Mouse (Mus musculus) cerebellum, adult 9-11 months (tissue): ENCODE results near the gene Hip1r.

ENCODE experiments used
- DNase-seq: peaks from one replicate; pipeline ENCODE4 v3.0.0; 2022

Gene Hip1r

DNA sequence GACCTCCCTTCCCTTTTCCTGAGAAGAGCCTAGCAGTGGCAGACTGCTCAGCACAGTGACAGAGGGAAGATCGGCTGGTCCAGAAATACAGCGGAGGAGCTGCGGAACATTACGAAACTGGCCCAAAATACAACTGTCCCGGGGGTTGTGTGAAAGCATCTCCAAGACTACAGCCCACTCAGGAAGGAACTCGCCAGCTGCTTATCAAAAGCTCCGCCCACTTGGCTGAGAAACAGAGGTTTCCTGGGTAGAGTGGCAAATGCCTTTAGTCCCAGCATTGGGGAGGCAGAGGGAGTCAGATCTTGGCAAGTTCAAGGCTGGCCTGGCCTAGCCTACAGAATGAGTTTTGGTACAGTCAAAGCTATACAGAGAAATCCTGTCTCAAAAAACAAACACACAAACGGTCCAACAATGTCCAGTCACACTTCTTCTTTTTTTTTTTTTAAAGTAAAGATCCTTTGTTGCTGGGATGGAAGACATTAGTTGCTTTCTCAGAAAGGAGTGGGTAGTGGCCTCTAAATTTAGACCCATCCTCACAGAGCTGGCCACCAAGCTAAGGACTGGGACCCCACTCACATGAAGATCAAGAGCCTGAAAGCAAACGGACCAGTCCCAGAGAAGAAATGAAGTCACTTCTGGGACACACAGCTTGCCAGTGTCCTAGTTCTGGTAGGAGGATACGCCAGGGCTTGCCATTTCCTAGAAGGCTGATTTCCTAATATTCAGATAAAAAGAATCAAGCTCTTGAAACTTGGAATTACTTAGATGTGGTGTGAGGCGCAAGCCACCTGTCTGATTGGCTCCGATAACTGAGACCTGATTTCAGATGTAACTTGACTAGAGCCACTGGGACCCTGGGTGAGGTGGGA is 46.2 kb downstream of the Hip1r start:
- DNase-seq: peak; percentile 71

DNA sequence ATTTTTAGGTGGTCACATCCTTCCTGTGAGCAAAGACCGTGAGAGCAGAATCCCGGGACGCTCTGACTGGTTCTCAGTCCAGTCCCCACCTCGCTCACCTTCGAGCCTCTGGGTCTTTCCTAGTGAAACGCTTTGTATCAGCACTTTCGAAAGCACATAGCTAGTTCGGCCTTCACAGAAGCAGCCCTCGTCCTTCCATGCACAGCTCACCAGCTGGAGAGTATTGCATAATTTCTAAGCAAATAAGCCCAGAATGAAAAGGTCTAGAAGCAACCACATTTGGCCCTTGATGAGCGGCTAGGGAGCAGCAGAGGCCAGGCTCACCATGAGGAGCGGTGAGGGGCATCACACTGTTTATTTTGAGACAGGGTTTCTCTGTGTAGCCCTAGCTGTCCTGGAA is 47.7 kb downstream of the Hip1r start:
- no peak for DNase-seq

DNA sequence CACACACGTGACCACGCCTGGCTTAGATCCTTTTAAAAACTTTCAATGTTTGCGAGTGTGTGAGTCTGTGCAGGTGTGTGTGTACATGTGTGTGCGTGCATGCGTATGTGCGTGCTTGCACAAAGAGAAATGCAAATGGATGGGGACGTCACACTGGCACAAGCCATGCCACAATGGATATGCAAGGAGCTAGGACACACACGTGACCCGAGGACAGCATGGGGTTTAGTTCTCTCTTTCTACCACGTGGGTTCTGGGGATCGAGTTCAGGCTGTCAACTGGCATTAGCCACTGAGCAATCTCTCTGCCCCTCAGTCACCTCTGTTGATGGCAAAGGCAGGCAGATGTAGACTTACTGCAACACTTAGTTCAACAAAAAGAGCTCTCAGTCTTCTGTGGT is 48.3 kb downstream of the Hip1r start:
- no peak for DNase-seq

DNA sequence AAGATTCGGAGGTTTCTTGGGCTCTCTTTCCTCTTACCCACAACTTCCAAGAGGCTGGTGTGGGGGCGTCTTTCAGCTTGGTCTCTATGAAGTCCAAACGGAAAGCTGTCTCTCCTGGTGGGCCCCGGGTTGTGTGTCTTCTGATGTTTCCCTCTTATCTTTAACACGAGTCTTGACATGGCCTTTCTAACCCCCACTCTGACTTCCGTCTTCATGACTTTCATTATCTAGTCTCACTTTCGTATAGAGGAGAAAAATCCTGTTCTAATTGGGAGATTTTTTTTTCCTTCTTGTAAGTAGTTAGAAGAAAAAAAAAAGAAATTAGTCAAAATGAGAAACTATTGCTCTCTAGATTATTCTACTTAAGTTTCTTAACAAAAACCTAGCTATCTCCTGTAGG is 48.9 kb downstream of the Hip1r start:
- no peak for DNase-seq

DNA sequence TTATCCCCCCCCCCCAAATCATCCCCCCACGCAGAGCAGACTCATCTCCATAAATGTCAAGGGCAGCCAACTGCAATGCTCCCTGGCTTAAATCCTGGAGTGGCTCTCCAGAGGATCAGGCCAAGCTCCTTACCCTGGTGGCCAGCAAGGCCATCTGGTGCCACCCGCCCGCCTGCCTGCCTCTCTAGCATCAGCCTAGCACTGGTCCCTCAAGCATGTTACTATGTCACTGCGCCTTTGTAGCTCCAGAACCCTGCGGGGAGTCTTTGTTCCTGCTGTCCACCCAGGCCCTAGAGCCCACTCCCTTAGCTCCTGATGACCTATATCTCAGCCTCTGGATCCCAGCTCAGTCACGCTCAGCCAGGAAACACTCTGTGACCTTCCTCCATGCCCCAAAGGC is 51.2 kb downstream of the Hip1r start:
- DNase-seq: peak; percentile 88

DNA sequence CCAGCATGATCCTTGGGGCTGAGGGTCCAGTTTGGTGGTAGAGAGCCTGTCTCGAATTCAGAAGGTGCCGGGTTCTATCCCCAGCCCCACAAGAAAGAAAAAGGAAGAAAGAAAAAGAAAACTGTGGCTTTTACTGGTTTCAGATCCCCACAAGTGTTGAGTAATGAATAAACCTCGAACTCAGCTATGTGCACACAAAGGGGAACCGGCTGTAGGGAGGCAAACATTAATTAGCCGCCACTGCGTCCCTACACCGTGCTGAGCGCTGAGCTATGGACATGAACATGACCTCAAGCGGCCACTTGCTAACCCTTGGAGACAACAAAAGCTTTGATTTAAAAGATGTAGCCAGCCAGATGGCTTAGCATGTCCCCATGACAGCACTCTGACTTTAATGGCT is 51.7 kb downstream of the Hip1r start:
- DNase-seq: peak; percentile 29

DNA sequence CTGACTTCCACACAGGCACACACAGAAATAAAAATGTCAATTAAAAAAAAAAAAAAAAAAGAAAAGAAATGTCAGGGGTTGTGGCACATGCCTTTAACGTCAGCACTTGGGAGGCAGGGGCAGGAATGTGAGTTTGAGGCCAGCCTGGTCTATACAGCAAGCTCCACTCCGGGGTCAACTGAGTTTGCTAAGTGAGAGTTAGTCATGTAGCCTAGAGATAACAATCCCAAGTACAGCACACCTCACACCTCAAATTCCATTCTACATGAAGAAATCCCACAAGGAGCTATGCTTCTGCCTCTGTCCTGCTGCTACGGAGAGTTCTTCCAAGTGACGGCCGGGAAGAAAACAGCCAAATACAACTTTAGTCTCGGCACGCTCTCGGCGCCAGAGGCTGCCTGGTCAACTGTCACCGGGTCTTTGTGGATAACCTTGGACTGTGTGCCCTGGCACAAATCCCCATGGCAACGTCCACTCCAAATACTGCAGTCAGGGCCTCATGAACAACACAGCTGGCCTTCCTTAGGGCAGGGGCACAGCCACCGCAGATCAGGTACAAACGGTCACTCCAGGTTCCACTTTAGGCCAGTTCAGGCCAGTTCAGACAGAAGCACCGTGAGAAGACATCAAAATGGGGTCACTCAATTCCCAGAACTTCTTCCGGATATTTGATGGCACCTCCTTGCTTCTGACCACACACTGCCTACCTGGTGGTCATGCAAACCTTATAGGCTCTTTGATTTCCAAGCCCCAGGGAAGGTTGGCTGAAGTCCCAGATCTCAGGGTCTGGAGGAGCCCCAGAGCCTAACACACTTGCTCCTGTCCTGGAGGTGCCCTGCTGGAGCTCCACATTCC is 52.4 kb downstream of the Hip1r start:
- peak; percentile 63 for DNase-seq

DNA sequence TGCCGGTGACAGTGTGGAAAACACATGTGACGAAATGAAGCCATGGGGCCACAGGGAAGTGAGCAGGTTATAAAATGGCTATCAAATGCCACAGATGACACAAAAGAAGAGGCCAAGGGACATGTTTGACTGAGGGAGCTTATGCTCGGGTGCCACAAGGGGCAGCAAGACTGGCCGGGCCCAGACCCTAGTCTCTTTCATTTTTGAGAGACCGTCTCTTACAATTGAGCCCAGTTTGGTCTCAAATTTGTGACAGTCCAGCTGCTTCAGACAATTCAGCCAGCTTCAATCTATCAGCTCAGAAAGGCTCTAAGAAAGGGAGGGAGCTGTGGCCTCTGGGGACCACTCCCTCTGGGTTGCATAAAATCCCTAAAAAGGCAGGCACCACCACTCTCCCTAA is 53.1 kb downstream of the Hip1r start:
- no peak for DNase-seq

DNA sequence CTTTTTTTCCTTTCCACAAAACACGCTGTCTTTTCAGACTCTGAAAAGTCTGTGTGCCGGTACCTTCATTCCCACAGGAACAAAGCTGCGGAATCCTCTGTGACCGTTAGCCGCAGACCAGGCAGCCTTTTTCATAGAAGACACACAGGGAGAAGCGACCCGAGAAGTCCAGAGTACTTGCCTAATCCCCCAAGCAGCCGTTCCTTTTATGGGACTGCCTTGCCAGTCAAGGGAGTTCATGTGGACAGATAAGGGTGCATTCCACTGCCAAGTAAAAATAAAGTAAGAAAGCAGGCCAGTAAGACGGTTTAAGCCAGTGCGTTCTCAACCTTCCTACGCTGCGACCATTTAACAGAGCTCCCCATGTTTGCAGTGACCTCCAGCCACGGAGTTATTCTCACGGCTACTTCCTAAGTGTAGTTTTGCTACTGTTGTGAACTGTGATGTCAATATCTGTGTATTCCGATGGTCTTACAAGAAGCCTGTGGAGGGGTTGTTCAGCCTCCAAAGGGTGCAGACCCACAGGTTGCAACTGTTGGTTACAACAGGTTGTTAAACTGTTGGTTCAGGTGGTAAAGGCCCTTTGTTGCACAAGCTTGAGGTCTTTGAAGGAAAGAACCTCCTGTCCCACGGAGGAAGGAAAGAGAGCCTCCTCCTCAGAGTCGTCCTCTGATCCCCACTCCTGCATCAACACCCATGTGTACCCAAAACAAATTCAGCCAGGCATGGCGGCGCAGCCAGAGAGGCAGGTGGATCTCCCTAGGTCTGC is 54.5 kb downstream of the Hip1r start:
- DNase-seq: peak; percentile 35

DNA sequence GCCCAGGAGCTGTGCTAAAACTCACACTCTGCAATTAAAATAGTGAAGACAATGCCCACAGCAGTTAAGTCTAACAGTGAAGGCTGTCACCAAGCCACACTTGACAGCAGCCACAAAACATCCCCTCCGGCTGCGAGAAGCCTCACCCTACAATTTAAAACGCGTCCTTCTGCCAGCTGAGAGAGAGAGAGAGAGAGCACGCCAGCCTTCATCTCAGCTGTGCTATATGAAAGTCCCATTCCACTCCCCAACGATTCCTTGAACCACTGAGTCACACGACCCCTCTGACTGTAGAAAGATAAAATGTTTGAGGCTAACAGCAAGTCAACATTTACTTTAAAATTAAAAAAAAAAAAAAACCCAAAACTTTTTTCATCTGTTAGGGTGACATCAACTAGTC is 55.3 kb downstream of the Hip1r start:
- no peak for DNase-seq

DNA sequence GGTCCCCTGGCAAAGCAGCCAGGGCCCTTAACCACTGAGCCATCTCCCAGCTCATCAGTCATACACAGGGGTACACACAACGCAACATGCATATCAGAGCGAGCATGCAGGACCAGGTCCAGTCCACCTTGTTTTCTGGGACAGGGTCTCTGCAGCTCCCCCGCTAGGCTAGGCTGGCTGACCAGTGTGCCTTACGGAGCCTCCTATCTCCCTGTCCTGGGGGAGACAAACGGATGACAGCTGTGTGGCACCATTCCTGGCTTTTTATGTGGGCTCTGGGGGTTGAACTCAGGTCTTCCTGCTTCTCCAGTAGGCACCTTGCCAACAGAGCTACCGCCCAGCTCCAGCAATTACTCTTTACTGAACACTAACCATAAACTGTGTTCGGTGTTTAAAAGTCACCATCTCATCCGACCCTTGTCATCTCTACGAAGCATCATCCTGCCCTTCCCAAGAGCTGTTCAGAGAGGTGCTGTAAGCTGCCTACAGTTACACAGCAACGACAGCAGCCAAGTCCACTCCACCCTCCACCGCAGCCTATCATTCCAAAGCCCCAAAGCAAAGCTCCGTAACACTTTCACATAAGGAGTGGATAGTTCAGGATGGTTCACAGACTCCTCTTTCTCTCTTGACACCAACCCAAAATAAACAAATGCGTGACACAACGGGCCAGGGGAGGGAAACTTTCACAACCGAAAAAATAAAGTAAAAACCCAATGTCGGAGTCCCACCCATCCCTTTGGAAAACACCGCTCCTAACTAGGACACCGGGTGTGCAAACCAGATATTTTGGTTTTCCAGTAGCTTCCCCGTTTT is 56.0 kb downstream of the Hip1r start:
- peak; percentile 57 for DNase-seq

DNA sequence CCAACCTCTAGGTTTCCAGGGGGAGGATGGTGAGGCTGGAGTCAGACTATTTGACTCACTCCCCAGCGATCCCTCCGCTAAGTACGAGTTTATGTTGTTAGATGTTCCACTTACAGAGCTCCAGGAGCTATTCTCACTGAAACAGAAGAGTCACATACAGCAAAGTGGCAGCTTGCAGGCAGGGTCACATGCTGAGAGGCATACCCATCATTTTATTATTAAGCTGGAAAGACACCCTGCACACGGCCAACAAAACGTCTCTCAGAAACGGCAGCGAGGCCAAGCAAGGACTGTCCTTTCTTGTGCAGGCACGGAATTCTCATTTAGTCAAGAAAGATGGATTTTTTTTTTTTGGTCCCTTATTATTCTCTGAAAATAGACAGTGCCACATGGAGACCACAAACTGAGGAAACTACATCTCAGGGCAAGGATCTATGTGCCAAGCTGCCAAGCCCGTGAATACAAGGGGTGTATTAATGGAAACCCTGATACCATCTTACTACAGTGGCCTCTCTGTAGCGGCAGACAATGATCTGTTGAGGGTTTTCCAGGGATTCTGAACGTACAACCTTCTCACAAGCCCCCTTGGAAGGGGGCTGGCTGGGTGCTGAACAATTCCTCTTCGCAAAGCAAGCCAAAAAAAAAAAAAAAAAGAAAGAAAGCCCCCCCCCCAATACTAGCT is 57.1 kb downstream of the Hip1r start:
- DNase-seq: peak; percentile 55

DNA sequence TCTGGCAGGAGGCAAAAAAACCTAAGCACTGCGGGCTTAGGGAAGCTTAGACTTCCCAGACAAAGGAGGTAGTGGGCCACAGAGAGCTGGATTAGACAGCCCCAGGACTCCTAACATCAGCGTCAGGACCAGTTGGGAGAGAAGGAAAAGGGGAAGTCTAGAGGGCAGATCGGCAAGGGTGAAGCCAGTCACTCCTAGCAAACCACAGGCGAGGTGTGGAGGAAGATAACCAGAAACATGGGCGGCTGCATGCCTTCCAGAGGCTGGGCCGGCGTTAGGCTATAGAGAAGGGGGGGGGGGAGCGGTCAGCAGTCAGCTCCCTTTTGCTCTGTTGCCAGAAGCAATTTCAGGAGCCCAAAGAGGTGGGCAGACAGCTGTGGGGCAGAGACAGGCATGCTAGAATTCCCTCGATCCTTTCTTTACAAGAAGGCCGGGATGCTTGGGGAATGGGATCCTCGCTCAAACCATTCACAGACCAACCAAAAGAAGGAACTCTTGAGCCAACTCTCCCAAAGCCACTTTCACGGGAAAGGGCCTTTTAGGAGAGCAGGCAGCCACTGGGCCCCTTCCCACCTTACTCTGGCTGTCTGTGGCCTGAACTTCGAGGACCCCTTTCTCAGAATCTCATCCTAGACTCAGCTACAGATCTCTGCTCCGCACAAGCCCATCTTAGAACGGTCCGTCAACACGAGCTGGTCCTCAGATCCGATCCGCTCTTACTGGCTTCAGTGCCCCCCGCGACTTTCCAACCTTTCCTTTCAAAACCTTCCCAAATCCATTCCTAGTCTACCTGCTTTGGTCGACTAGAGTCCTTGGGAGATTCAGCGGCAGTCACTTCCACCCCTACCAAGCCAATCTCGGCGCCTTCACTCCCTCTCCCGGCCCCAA is 57.9 kb downstream of the Hip1r start:
- DNase-seq: peak; percentile 43

DNA sequence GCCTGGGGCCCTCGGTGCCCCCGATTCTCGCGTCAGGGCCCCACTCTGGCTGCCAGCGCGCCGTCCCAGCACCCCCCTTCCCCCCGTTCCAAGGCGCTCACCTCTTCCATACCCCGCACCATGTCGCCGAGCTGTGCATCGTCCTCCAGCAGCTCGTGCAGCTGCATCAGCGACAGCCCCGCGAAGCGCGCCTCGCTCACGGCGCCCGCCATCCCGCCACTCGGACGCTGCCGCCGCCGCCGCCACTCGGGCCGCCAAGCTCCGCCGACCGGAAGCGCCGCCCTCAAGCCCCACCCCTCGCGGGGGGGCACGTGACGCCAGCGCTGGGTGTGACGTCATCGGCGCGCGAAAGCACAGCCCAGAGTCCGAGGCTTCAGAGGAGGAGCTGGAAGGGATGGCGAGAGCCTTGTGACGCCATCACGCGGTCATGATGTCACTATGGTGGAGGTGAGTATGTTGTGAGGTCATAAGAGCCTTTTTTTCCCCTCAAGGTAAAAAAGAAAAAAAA is 58.6 kb downstream of the Hip1r start, which contains the start of gene Vps37b:
TSS of gene Vps37b (minus strand) at position 270 of the 508 bp plus-strand sequence.
- peak; percentile 91 for DNase-seq

DNA sequence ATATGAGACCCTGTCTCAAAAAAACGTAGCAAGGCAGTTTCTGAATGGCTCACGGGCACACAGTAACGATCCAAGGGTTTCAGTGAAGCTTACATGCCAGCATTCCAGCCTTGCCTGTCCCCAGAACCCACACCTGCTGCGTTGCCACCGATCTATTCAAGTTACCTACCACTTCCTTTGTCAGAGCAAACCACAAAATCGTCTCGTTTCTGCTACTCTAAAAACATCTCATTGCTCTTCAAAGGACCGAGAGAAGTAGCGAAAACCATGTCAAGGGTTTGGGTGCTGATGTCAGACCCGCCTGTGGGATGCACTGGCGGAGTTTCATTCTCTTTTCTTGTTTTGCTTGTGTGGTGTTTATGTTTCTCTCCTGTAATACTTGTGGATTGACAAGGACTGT is 61.0 kb downstream of the Hip1r start:
- DNase-seq: no peak

DNA sequence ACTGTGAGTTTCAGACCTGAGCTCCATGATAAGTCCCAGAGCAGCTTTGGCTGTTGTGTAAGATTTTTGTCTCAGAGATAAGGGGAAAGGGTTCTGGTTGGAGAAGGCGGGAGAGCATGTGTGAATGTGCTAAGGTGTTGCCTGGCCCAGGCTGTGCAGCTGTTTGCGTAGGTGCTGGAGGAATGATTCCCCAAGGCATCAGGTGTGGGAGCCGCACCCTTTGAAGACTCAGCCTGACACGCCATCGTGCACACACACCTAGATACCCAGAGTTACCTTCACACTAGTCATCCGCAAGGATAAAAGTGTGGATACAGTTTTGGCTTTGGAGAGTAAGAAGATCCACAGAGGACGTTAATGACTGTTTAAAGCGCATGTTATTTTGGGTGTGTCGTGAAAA is 62.0 kb downstream of the Hip1r start:
- DNase-seq: no peak

DNA sequence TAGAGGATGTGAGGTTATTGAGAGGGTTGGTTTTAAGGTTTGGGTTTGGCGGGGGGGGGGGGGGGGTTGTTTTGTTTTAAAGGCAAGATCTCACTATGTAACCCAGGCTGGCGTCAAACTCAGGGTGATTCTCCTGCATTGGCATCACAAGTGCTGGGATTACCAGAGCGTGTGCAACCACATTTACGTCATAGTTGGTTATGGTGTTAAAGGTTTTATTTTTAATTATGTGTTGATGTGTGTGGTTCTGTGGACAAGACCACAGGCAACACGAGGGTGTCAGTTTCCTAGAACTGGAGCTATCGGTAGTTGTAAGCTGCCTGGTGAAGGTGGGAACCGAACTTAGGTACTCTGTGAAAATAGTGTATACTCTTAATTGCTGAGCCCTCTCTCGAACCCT is 62.4 kb downstream of the Hip1r start:
- no peak for DNase-seq

DNA sequence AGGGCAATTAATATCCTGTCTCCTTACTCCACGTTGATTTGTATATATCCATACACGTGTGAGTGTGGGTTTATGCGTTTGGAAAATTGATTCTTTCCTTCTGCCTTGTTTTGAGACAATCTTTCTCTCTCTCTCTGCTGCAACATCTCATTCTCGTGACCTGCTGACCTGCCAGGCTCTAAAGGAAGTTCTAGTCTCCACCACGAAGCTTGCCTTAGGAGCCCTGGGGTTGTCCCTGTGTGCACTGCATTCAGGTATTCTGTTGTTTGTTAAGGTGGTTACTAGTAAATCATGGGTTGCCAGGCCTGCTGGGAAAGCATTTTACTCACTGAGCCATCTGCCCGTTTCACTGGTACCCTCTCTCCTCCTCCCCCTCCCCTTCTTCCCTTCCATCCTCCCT is 62.9 kb downstream of the Hip1r start:
- no peak for DNase-seq

DNA sequence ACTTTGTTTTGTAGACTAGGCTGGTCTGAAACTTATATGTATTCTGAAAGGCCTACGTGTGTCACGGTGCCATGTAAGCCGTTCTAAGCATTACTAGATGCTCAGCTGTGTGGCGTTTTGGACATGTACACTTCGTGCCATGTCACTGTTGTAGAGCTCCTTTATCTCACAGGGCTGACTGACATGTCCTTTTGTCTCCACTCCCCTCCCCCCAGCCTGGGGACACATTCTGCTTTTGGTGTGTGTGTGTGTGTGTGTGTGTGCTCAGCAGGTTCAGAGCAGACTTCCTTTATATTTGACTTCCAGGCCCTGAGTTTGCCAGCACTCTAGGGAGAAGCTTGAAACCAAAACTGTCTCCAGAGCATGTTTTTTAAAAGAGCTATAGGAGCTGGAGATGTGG is 63.4 kb downstream of the Hip1r start:
- no peak for DNase-seq

DNA sequence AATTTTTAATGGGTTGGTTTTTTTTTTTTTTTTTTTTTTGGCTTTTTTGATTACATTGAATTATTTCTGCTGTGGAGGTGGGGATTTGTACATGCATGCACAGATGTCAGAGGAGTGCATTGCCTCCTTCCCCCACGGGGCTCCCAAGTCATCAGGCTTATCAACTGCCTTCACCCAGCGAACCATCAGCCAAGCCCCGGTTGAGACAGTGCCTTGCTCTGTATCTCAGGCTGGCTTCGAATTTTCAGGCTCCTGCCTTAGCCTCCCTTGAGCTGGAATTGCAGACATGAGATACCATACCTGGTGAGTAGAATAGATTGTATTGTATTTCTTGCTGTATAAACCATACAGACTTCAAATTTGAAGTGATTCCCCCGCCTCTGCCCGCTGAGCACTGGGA is 66.2 kb downstream of the Hip1r start:
- no peak for DNase-seq
